Mouse (Mus musculus) hematopoietic multipotent progenitor cell, adult 10-12 weeks (in vitro differentiated cells): ENCODE data around the gene Sidt1. TPM values are rescaled to one million over a fixed set of nuclear protein-coding genes. Genes with fewer than 3 reads are reported as not detected.

Source experiments
- polyA plus RNA-seq: library from polyadenylated mRNA; stranded (reverse); fragments of >175 nt; gene quantifications from 2 replicates; pipeline ENCODE4 v1.2.3, GENCODE M21; 2012; ENCODE audit warnings: low replicate concordance

The Sidt1 gene
- polyA plus RNA-seq = 29.7 and 89.7 TPM in 2 replicates

GRCm38 (mm10) chr16:44332861-44333284 lies at the start of gene Sidt1:
Gene Sidt1 (minus strand): TSS chr16:44333196.

GRCm38 (mm10) chr16:44347071-44347901 lies 14.3 kb upstream of the Sidt1 start, which contains the start of gene Spice1:
Gene Spice1 (plus strand): TSS chr16:44347121.

Other genes starting within 250 kb of the Sidt1 start
- 1.6 and 4.2 TPM in 2 replicates for gene Atp6v1a, start 193.5 kb downstream of the Sidt1 start, polyA plus RNA-seq
- gene Naa50, start 193.4 kb downstream of the Sidt1 start, polyA plus RNA-seq = 13.7 and 18.7 TPM in 2 replicates
- 6.7 and 10.0 TPM in 2 replicates for gene Usf3, start 159.9 kb downstream of the Sidt1 start, polyA plus RNA-seq
- gene Spice1, start 13.9 kb upstream of the Sidt1 start, polyA plus RNA-seq = 4.8 and 6.5 TPM in 2 replicates
- gene Cfap44, start 61.6 kb upstream of the Sidt1 start, polyA plus RNA-seq = not detected in 2 replicates
- gene Boc, start 225.7 kb upstream of the Sidt1 start, polyA plus RNA-seq = 0.03 and 0.07 TPM in 2 replicates